Mouse (Mus musculus): ENCODE measurements around the gene Ssxb6.
"Not testable (repeated sequence)": the region's sequence is repeated elsewhere in the genome, so short reads cannot be mapped to it uniquely, and the experiment has no call there.

Ssxb6 gene

DNA sequence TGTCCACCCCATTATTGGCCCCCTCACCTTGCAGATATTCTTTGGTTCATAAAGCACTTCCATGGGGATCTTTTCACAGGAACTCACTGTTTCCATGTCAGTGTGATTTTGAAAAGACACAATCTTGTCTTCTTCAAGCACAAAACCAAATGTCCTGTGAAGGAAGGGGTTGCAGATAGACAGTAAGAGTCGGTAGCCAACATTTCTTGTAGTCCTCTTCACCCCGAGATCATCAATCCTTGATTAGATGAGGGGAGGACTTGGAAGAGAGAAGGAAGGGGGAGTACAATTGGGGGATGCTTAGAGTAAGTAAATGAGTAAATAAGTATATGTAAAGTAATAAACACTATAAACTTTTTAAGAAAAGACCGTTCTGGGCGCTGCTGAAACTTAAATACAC lies at the start of gene Ssxb6:
Ssxb6 (minus strand) TSS at position 101 of the 400 bp plus-strand sequence.
- not testable (repeated sequence) for DNase-seq (ENCODE audit: extremely low spot score)

DNA sequence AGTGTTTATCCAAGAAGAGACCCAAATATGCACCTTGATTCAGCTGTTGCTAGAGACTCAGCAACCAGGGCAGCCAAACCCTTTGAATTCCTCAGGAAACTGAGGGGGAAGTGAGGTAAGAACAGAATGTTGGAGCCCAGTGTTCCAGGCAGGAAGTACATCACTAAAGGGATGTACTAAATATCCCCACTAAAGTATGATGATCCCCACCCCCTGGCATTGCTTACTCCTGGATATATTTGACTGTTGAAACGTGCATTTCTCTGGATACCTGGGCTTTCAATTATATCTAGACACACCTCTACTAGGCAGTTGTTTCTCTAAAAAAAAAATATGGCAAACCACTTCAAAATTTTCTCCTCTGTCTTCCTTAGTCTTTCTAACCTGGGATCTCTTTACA lies 43.7 kb upstream of the Ssxb6 start, which contains the start of gene Ssxb3:
Ssxb3 (minus strand) TSS at position 101 of the 400 bp plus-strand sequence.
- DNase-seq (ENCODE audit: extremely low spot score) = not testable (repeated sequence)

DNA sequence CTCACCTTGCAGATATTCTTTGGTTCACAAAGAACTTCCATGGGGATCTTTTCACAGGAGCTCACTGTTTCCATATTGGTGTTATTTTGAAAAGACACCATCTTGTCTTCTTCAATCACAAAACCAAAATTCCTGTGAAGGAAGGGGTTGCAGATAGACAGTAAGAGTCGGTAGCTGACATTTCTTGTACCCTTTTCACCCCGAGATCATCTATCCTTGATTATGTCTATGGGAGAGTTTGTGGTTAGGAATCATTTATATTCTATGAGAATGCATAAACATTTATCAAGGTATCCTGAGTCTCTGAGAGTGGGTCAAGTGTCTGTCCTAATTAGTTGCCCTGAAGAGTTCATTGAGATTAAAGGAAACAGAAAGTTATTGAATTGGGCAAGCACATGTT lies 23.2 kb downstream of the Ssxb6 start, which contains the start of gene Gm14459:
Gm14459 (minus strand) TSS at position 101 of the 400 bp plus-strand sequence.
- DNase-seq (ENCODE audit: extremely low spot score) = no peak
